Mouse (Mus musculus): Measurements from ENCODE around the gene Upp1.

DNA sequence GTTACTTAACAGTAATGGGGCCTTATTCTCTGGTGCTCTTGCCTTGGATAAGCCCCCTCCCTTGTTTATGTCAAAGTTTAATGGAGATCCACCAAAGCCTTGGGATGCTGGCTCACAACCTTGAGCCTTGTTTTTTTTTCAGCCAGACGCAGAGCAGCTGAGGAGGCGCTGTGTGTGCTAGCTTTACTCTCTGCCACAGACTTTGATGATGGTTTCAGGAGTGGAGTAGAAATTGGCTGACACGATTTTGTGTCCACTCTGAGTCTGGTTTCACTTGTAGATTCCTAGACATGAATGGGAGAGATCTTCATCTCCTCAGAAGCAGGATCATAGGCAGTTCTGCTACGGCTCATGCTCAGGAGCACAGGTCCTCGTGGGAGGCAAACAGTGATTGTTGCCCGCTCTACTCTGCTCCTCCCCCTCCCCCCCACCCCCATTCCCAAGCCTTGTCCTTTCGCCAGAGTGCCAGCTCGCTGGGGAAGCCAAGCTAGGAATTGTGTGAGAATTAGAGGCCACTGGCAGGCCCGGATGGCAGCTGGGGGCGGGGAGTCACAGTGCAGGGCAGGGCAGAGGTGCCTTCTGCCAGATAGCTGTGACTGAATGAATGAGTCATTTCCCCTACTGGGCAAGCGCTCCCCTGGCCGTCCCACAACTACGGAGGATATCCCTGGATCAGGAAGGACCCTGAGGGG, 399 bp upstream of the Upp1 start:
- TF ChIP-seq CTCF (IDR thresholded peaks at IDR 0.05; ENCODE audit: borderline replicate concordance, extremely low read depth, insufficient read depth, insufficient read length) (no peak), POLR2A (IDR thresholded peaks at IDR 0.05; ENCODE audit: borderline replicate concordance, extremely low read depth, insufficient read depth, insufficient read length, poor library complexity, severe bottlenecking) (no peak)
